Mouse (Mus musculus): ENCODE data around the gene Tmem45a. TPM values are rescaled to one million over a fixed set of nuclear protein-coding genes. Genes with fewer than 3 reads are reported as not detected.
"Not testable (repeated sequence)": the region's sequence is repeated elsewhere in the genome, so short reads cannot be mapped to it uniquely, and the experiment has no call there.

Gene Tmem45a
- polyA plus RNA-seq (2016; fragmentation: Nextera tagmentation; extraction: Ambion mirVana), result 5.3 and 8.0 TPM in 2 replicates

GRCm38 (mm10) chr16:56885824-56886615 lies at the start of gene Tmem45a:
Gene Tmem45a (minus strand): TSS chr16:56886166.
- peak within 1 kb of the TSS; percentile 46 for H3K4me3 ChIP-seq
- WGBS, result 4% methylated on average over 25 of the region's 25 CpGs
- peak; percentile 99 for ATAC-seq (ENCODE audit: low FRiP score, low read depth)
- H3K4me2 ChIP-seq (replicated peaks), result peak within 1 kb of the TSS; percentile 72
- no peaks in the 10 kb centered on the region for H3K9me3 ChIP-seq
- H3K9ac ChIP-seq (replicated peaks), result no peak within 1 kb of the TSS; the same call in 1 of the 2 replicates
- H3K27ac ChIP-seq (replicated peaks), result no peak within 1 kb of the TSS
- no peaks in the 10 kb centered on the region; the same call in 1 of the 2 replicates for H3K4me1 ChIP-seq
- H3K27me3 ChIP-seq, result no peaks in the 10 kb centered on the region; the same call in 1 of the 2 replicates
- H3K36me3 ChIP-seq, result no peaks in the 10 kb centered on the region

- Histone ChIP-seq H3K9ac (replicated peaks) (no peak within 1 kb of the TSS), H3K27ac (replicated peaks) (no peak within 1 kb of the TSS), H3K4me1 (no peaks in the 10 kb centered on the region), H3K27me3 (no peaks in the 10 kb centered on the region), H3K4me3 (no peak within 1 kb of the TSS), H3K9me3 (no peaks in the 10 kb centered on the region), H3K36me3 (no peaks in the 10 kb centered on the region), H3K4me2 (replicated peaks) (no peak within 1 kb of the TSS)
- ATAC-seq (ENCODE audit: low FRiP score, low read depth), result peak; percentile 73
- WGBS, result 53% methylated on average over 3 of the region's 3 CpGs
Measured at GRCm38 (mm10) chr16:56928023-56928422, 42.1 kb upstream of the Tmem45a start, which contains the start of gene Lnp1. Gene Lnp1 (minus strand): TSS chr16:56928061.

- no peak overlapping the region for H3K27ac ChIP-seq (replicated peaks)
- H3K36me3 ChIP-seq, result no peaks in the 10 kb centered on the region
- H3K27me3 ChIP-seq, result no peaks in the 10 kb centered on the region
- no peaks in the 10 kb centered on the region for H3K9me3 ChIP-seq
- ATAC-seq (ENCODE audit: low FRiP score, low read depth), result peak; percentile 64
- H3K4me1 ChIP-seq, result no peaks in the 10 kb centered on the region
- 30% methylated on average over 8 of the region's 8 CpGs for WGBS
- no peak overlapping the region for H3K9ac ChIP-seq (replicated peaks)
- no peak overlapping the region for H3K4me2 ChIP-seq (replicated peaks)
- H3K4me3 ChIP-seq, result no peak overlapping the region
Measured at GRCm38 (mm10) chr16:56920102-56920657, 34.2 kb upstream of the Tmem45a start.

GRCm38 (mm10) chr16:56917230-56917629 lies 31.3 kb upstream of the Tmem45a start:
- H3K36me3 ChIP-seq, result no peaks in the 10 kb centered on the region
- no peak overlapping the region for H3K4me2 ChIP-seq (replicated peaks)
- H3K4me1 ChIP-seq, result no peaks in the 10 kb centered on the region
- H3K4me3 ChIP-seq, result no peak overlapping the region
- no peak for ATAC-seq (ENCODE audit: low FRiP score, low read depth)
- WGBS, result 88% methylated on average over 7 of the region's 7 CpGs
- no peaks in the 10 kb centered on the region for H3K9me3 ChIP-seq
- H3K27me3 ChIP-seq, result no peaks in the 10 kb centered on the region
- no peak overlapping the region for H3K27ac ChIP-seq (replicated peaks)
- H3K9ac ChIP-seq (replicated peaks), result no peak overlapping the region

- Histone ChIP-seq H3K4me3 (no peak overlapping the region), H3K4me2 (replicated peaks) (no peak overlapping the region), H3K4me1 (no peaks in the 10 kb centered on the region), H3K36me3 (no peaks in the 10 kb centered on the region), H3K9ac (replicated peaks) (no peak overlapping the region), H3K27me3 (no peaks in the 10 kb centered on the region), H3K27ac (replicated peaks) (no peak overlapping the region), H3K9me3 (no peaks in the 10 kb centered on the region)
- 65% methylated on average over 5 of the region's 5 CpGs for WGBS
- ATAC-seq (ENCODE audit: low FRiP score, low read depth), result no peak
Measured at GRCm38 (mm10) chr16:56908986-56909385, 23.0 kb upstream of the Tmem45a start.

- not testable (repeated sequence) for H3K9me3 ChIP-seq; H3K27me3 ChIP-seq; ATAC-seq (ENCODE audit: low FRiP score, low read depth); H3K36me3 ChIP-seq; H3K4me1 ChIP-seq; H3K4me2 ChIP-seq (replicated peaks); H3K27ac ChIP-seq (replicated peaks); H3K9ac ChIP-seq (replicated peaks); H3K4me3 ChIP-seq
- WGBS, result 76% methylated on average over 3 of the region's 3 CpGs
Measured at GRCm38 (mm10) chr16:56902206-56902605, 16.2 kb upstream of the Tmem45a start.

GRCm38 (mm10) chr16:56891583-56891982 lies 5.6 kb upstream of the Tmem45a start:
- no peak overlapping the region for H3K9ac ChIP-seq (replicated peaks)
- H3K36me3 ChIP-seq, result no peaks in the 10 kb centered on the region
- H3K9me3 ChIP-seq, result no peaks in the 10 kb centered on the region
- no peak overlapping the region for H3K4me2 ChIP-seq (replicated peaks)
- H3K27ac ChIP-seq (replicated peaks), result no peak overlapping the region
- H3K4me1 ChIP-seq, result no peaks in the 10 kb centered on the region
- no peaks in the 10 kb centered on the region for H3K27me3 ChIP-seq
- H3K4me3 ChIP-seq, result no peak overlapping the region
- WGBS, result 86% methylated on average over 5 of the region's 5 CpGs
- no peak for ATAC-seq (ENCODE audit: low FRiP score, low read depth)

GRCm38 (mm10) chr16:56886616-56887116 lies 700 bp upstream of the Tmem45a start:
- Histone ChIP-seq H3K9ac (replicated peaks) (no peak overlapping the region; the same call in 1 of the 2 replicates), H3K4me2 (replicated peaks) (peak overlapping the region; percentile 72), H3K4me3 (peak overlapping the region; percentile 46), H3K27ac (replicated peaks) (no peak overlapping the region), H3K9me3 (no peaks in the 10 kb centered on the region), H3K4me1 (no peaks in the 10 kb centered on the region; the same call in 1 of the 2 replicates), H3K36me3 (no peaks in the 10 kb centered on the region), H3K27me3 (no peaks in the 10 kb centered on the region; the same call in 1 of the 2 replicates)
- WGBS, result 19% methylated on average over 9 of the region's 9 CpGs
- ATAC-seq (ENCODE audit: low FRiP score, low read depth), result no peak

GRCm38 (mm10) chr16:56884811-56885210 lies 1.2 kb downstream of the Tmem45a start:
- no peak for ATAC-seq (ENCODE audit: low FRiP score, low read depth)
- H3K4me3 ChIP-seq, result no peak overlapping the region
- H3K9ac ChIP-seq (replicated peaks), result no peak overlapping the region
- H3K27ac ChIP-seq (replicated peaks), result no peak overlapping the region
- H3K4me2 ChIP-seq (replicated peaks), result no peak overlapping the region
- no peaks in the 10 kb centered on the region; the same call in 1 of the 2 replicates for H3K27me3 ChIP-seq
- WGBS, result 97% methylated on average over 6 of the region's 6 CpGs
- no peaks in the 10 kb centered on the region; the same call in 1 of the 2 replicates for H3K4me1 ChIP-seq
- no peaks in the 10 kb centered on the region for H3K9me3 ChIP-seq
- H3K36me3 ChIP-seq, result no peaks in the 10 kb centered on the region

GRCm38 (mm10) chr16:56873410-56873809 lies 12.6 kb downstream of the Tmem45a start:
- Histone ChIP-seq H3K27ac (replicated peaks) (no peak overlapping the region), H3K4me2 (replicated peaks) (no peak overlapping the region), H3K36me3 (no peaks in the 10 kb centered on the region), H3K9me3 (no peaks in the 10 kb centered on the region), H3K4me3 (no peak overlapping the region), H3K9ac (replicated peaks) (no peak overlapping the region), H3K4me1 (no peaks in the 10 kb centered on the region), H3K27me3 (no peaks in the 10 kb centered on the region)
- no peak for ATAC-seq (ENCODE audit: low FRiP score, low read depth)
- 18% methylated on average over 2 of the region's 2 CpGs for WGBS

- no peak overlapping the region for H3K4me3 ChIP-seq
Measured at GRCm38 (mm10) chr16:56870458-56870857, 15.5 kb downstream of the Tmem45a start.

GRCm38 (mm10) chr16:56868361-56868760 lies 17.6 kb downstream of the Tmem45a start:
- Histone ChIP-seq H3K27ac (replicated peaks) (no peak overlapping the region), H3K4me3 (no peak overlapping the region), H3K27me3 (no peaks in the 10 kb centered on the region), H3K9ac (replicated peaks) (no peak overlapping the region), H3K9me3 (no peaks in the 10 kb centered on the region), H3K36me3 (no peaks in the 10 kb centered on the region), H3K4me1 (no peaks in the 10 kb centered on the region), H3K4me2 (replicated peaks) (no peak overlapping the region)
- WGBS, result 83% methylated on average over 5 of the region's 5 CpGs
- ATAC-seq (ENCODE audit: low FRiP score, low read depth), result no peak

More at GRCm38 (mm10) chr16:56870458-56870857, 15.5 kb downstream of the Tmem45a start:
- WGBS, result 95% methylated on average over 3 of the region's 3 CpGs
- Histone ChIP-seq H3K9ac (replicated peaks) (no peak overlapping the region), H3K4me1 (no peaks in the 10 kb centered on the region), H3K27me3 (no peaks in the 10 kb centered on the region), H3K36me3 (no peaks in the 10 kb centered on the region), H3K9me3 (no peaks in the 10 kb centered on the region), H3K27ac (replicated peaks) (no peak overlapping the region), H3K4me2 (replicated peaks) (no peak overlapping the region)
- no peak for ATAC-seq (ENCODE audit: low FRiP score, low read depth)
